Mouse (Mus musculus): ENCODE measurements at regions not wholly inside any gene's neighbourhood (a gene's known extent, or its start where the extent isn't known, plus 50 kb on each side); places are given as distances from the start of the nearest gene placed in this dataset.

DNA sequence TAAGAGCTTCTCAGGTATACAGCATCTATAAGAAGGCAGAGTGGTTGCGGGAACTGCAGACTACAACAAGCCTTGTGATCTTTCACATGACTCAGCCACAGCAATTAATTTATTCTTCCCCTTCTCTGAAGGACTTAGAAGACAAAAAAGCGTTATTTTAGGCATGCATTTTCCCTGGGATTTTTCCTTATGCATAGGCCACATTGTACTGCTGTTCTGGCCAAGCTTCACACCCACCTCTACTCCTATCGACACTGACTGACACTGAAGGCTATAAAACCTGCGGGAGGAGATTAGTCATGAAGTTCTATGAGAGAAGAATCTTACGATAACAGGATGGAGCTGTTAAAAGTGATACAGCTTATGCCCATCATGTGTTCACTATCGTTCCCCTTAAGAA is 441.9 kb downstream of the Tox3 start:
- DNase-seq (ENCODE audit: low spot score) = no peak

DNA sequence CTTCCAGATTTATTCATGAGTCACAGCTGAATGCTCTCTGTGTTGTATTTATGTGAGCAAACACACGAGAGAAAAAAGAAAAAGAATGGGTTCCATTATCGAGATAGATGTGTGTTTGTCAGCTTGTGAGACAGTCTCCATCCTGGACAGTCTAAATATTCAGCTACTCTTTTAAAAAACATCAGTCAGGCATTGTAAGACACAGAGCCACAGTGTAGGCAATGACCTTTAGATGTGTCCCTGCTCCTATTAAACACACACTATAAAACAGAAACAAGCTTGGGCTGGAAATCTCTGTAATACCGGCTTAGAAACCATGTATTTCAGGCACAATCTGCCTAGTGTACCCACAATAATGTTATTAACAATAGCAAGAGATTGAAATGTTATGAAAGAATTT is 442.6 kb downstream of the Tox3 start:
- no peak for DNase-seq (ENCODE audit: low spot score)

GRCm38 (mm10) chr8:89903346-89903745 is 444.8 kb downstream of the Tox3 start:
- no peak for DNase-seq (ENCODE audit: low spot score)

GRCm38 (mm10) chr8:89872768-89873167 is 475.4 kb downstream of the Tox3 start:
- no peak for DNase-seq (ENCODE audit: low spot score)

DNA sequence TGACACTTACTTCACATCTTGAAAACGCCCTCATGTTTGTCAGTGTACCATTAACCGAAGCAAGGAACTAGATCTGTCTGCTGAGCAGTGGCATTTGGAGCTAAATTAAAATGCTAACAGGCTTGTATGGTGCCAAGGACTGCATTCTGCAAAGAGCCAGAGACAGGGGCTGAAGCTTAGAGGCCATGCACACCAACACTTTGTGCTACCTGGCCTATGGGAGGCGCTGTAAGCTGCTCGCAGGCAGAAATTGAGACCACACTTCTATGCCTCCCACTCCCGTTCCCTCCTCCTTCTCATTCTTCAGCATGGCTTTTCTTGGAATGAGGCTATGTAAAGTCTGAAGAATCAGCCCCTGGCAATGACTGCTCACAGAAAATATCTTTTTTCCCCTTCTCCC is 476.2 kb downstream of the Tox3 start:
- no peak for DNase-seq (ENCODE audit: low spot score)

DNA sequence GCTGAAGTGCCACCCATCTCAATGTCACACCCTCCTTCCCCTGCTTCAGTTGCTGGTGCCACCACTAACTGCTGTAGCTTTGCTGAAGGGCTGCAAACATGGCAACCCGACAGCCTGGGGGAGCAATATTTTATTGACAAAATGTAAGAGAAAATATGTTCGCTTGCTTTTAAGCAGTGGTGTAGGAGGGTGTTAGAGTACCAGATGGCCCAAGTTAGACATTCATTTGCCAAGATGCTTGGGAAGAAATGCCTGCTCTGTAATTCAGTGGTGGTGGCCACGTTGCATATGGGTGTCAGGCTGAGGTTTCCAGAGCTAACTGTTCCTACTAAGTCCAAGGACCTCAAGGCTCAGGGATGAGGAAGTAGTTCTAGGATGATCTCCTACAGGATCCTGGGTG is 488.3 kb downstream of the Tox3 start:
- no peak for DNase-seq (ENCODE audit: low spot score)

DNA sequence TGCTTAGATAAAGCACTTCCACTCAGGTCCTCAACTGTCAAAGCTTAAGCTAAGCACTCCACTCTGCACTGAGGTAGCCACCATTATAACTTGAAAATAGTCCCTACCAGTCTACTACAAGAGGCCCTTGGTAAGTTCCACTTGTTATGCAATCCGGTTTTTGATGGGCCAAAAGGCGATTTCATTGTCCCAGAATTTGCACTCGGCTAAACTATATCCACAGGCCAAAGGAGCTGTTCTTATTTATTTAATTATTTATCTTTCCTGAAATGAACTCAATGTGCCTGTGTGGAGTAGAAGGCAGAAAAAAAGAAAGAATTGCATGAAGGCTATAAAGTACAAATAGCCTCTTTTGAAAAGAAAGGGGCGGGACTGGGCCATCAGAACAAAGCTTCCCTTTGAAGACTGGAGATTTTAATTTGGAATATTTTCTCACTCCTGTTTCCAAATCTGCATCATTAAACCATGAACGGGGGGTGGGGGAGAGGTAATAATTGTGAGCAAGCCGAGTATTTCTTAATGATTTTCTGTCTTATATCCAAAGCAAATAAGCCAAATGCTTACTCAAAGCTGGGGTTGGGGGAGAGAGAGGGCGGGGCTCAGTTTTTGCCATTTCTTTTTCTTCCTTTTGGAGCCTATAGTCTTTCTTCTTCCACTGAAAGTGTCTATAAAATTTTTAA is 489.3 kb downstream of the Tox3 start:
- DNase-seq (ENCODE audit: low spot score) = no peak

DNA sequence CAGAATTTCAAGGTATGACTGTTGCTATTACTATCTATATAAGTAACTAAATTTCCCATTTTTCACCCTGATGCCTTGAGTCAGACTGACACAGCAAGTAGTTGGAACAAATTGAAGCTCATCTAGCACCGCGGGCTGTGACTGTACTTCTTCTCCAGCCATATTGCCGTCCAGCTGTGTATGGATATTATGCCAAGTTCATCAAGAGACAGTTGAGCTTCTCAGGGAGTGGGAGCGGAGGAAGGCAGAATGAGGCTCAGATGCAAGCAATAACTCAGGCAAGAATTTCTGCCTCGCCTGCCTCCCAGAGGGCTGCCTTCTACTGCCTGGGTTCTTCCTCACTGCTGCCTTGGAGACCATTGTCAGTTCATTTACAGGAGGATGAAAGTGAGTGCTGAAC is 492.6 kb downstream of the Tox3 start:
- DNase-seq (ENCODE audit: low spot score) = no peak

DNA sequence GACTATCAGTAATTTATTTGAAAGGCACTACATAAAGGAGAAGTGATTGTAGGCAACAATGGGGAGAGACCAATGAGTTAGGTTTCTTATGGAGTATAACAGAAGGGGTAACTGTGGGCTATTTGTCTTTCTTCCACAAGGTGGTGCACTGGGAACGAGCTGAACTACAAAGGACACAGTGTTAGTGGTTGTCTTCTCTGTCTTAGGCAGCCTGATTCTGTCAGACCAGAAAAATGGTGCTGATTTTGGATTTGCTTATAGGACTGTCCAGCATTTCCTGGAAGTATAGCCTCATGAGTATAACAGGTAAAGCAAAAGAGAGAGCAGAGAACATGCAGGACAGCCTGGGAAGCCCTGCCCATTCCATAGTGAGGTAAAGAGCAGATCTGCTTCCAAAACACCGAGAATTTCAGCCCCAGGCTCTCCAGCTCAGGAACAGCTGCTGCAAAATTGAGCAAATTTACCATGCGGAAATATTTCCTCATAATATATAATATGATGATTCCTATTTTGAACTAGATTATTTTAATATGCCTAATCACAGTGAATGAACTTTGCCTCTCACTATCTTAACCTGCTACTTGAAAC is 497.8 kb downstream of the Tox3 start:
- peak; percentile 21 for DNase-seq (ENCODE audit: low spot score)

DNA sequence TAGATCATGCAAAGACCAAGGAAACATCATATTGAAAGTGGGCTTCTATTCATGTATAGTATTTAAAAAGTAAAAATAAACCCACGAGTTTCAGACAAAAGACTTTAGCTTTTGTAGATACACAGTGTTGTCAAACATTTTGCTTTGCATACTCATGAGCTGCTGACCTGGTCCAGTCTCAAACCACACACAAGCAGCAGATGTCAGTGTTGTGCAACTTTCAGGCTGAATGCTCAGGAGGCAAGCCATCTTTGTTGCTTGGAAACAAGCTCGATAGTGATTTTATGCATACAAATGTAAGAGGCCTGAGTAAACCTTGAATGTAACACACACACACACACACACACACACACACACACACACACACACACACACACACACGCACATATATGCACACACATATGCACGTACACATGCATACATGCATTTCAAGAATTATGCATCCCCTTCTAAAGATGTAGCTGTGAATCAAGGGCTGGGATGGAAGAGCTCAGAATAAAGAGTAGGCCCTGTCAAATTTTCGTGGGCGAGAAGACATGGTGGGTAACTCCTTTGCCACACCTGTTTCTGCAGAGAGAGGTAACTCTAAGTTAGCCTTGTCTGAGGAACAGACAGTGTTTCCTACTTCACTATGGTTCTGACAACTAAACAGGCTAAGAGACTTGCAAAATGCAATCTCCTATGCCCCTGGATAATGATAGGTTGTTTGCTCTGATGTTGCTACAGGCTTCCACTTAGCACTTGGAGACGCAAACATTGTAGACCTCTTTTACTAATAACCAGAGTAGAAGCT is 498.5 kb downstream of the Tox3 start:
- DNase-seq (ENCODE audit: low spot score) = peak; percentile 22

GRCm38 (mm10) chr8:89838494-89838893 is 509.6 kb downstream of the Tox3 start:
- DNase-seq (ENCODE audit: low spot score) = no peak

DNA sequence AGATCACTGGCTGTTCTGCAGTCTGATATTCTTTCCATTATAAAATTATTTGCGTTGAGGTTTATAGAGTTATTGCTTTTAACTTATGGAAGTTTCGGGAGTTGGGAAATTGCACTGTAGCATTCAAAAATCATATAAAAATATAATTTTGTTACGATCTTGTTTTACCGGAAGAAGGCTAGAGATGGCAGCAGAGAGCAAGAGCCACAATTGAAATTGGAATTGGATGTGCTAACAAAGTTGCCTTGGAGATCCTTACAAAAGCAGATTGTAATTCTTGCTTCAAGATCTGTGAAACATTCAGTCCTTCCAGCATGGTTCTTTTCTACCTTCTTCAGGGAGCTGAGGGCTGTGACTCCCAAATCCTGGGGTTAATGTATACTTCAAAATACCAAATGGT is 514.4 kb downstream of the Tox3 start:
- no peak for DNase-seq (ENCODE audit: low spot score)

GRCm38 (mm10) chr8:89824586-89824985 is 523.6 kb downstream of the Tox3 start:
- no peak for DNase-seq (ENCODE audit: low spot score)

GRCm38 (mm10) chr8:89823631-89824030 is 524.5 kb downstream of the Tox3 start:
- DNase-seq (ENCODE audit: low spot score) = no peak

- no peak for DNase-seq (ENCODE audit: low spot score)
Measured at GRCm38 (mm10) chr8:89812036-89812711, 536.0 kb downstream of the Tox3 start.

GRCm38 (mm10) chr8:89788296-89788695 is 559.8 kb downstream of the Tox3 start:
- DNase-seq (ENCODE audit: low spot score) = no peak

DNA sequence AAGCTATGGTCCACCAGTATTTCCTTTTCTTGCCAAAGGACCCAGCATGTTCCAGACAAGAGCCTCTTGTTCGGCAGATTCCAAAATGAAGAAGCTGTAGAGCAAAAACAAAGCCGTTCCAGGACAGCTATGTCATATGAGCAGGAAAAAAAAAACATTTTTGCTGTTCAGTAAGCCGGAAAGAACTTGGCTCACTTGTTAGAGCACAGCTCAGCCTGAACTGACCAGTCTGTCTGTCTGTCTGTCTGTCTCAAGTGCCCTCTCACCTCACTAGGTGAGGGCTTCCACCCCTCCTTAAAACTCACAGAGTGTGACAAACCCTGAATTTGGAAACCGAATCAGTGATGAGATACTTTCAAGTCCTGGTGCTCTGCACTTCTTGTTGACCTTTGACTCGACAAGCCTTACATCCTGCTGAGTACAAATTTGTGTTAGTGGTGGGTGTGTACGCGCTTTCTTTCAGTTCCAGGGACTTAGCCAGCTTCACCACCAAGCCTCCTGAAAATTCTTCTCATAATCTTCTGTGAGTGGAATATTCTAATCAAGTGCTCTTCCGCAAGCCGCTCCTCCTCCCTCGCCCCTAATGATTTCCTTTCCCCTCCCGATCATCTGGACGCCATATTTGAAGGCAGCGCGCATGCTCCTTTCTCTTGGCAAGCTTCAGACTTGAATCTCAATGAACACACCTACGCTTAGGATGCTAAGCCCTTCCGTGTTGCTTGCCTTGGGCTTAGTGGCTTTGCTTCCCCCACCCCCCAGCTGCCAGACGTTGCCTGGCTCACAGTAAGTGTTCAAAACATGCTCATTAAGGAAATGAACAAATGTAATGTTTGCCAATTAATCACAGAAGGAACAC is 560.9 kb downstream of the Tox3 start:
- DNase-seq (ENCODE audit: low spot score) = no peak

- peak; percentile 69 for DNase-seq (ENCODE audit: low spot score)
Measured at GRCm38 (mm10) chr8:89785011-89785410, 563.1 kb downstream of the Tox3 start.

DNA sequence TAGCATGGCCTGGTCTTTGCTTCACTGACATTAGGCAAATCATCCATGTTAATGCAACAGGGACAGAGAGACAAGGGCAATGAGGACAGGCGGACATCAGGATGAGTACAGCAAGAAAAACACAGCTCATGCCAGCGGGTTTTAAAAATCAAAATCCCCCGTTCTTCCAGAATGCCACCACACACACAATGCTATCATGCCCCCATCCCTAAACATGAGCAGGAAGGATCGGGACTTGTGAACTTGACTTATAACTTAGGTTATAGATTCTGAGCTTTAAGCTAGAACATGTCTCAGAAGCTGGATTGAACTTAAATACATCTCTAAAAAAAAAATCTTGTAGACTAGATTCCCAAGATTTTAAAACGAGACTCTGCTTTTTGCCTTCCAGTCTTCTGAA is 564.8 kb downstream of the Tox3 start:
- DNase-seq (ENCODE audit: low spot score) = no peak

- no peak for DNase-seq (ENCODE audit: low spot score)
Measured at GRCm38 (mm10) chr8:89766387-89766786, 581.8 kb downstream of the Tox3 start.

GRCm38 (mm10) chr8:89759531-89759930 is 588.6 kb downstream of the Tox3 start:
- DNase-seq (ENCODE audit: low spot score) = no peak

DNA sequence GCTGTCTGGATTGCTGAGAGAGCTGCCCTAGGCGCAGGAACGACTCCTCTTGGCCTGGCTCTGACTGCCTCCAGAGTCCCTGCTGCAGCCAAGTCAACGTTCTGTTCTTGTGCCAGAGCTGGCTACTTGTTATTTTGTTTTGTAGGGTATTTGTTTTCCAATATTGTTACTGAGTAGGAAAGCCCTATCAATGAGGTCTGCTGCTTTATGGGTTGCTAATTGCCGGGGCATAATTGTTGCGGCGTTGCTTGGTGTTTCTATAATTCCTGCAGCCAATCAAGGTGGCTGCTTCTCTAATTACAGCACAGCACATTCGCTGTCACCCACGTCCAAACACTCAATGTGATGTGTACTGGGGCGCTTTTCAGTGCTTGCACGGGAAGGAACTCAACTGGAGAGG is 589.4 kb downstream of the Tox3 start:
- no peak for DNase-seq (ENCODE audit: low spot score)

Measured in ovary, postnatal 14 days (tissue).